Mouse (Mus musculus): ENCODE measurements at regions not wholly inside any gene's neighbourhood (a gene's known extent, or its start where the extent isn't known, plus 50 kb on each side); places are given as distances from the start of the nearest gene placed in this dataset.

- no peak for TF ChIP-seq CHD2 (IDR thresholded peaks at IDR 0.05; ENCODE audit: low read depth, low read length)
- TF ChIP-seq HCFC1 (IDR thresholded peaks at IDR 0.05; ENCODE audit: borderline replicate concordance, insufficient read depth, low read length): no peak
Measured at GRCm38 (mm10) chr14:71228894-71229446, 629.3 kb upstream of the Fam160b2 start.
